Mouse (Mus musculus): Measurements from ENCODE around the gene Caln1.

DNA sequence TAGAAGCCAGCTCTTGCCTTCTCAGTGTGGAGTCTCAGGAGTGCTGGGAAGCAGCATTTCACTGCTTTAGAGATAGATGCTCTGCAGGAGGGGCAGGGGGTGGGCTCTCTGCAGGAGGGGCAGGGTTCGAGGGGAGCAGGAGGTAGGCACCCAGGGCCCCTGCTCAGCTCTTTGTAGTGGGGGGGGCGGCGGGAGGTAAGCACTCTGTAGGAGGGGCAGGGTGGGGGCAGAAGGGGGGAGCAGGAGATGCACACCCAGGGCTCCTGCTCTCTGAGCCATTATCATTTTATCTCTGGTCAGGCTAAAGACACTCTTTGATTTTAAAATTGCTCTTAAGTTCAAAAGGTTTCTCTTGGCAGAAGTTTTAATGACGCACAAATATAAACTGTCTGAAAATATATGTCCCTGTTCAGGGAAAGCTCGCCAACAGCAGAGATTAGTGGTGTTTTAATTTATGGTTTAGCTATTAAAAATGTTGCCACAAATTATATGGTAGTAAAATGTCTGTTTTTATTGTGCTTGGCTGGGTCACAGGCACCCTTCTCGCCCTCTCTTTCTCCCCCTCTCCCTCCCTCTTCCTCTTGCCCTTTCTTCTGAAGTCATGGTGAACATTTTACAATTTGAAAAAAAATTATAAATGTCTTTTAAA, 41.5 kb upstream of the Caln1 start:
- TF ChIP-seq POLR2A (IDR thresholded peaks at IDR 0.05; ENCODE audit: borderline replicate concordance, extremely low read depth, insufficient read depth, insufficient read length, poor library complexity, severe bottlenecking) = no peak
- TF ChIP-seq CTCF (IDR thresholded peaks at IDR 0.05; ENCODE audit: borderline replicate concordance, extremely low read depth, insufficient read depth, insufficient read length) = no peak
